Mouse (Mus musculus) kidney, embryonic 16.5 days (tissue): ENCODE data around the gene Rnf11. TPM values are rescaled to one million over a fixed set of nuclear protein-coding genes. Genes with fewer than 3 reads are reported as not detected.
"Not testable (repeated sequence)": the region's sequence is repeated elsewhere in the genome, so short reads cannot be mapped to it uniquely, and the experiment has no call there.

ENCODE experiments used
- ATAC-seq: fragments of 200-750 bp; cut with Nextera tagmentation; 2 replicates; pipeline ENCODE4 v1.8.0; 2017; ENCODE audit warnings: moderate TSS enrichment; ENCODE audit not compliant: low FRiP score, low TSS enrichment
- H3K27ac ChIP-seq: fragments of 300-500 bp; sonication (generic); 2 replicates; pipeline ENCODE4 v1.5.1; 2014; ENCODE audit warnings: low read length
- H3K27me3 ChIP-seq: fragments of 300-500 bp; sonication (generic); 2 replicates; pipeline ENCODE4 v1.6.1; 2014; ENCODE audit warnings: low read length, control low read depth, mixed read lengths; ENCODE audit not compliant: insufficient read depth
- H3K36me3 ChIP-seq: fragments of 300-500 bp; sonication (generic); 2 replicates; pipeline ENCODE4 v1.6.1; 2014; ENCODE audit warnings: low read length, control low read depth, mixed read lengths; ENCODE audit not compliant: insufficient read depth
- H3K4me1 ChIP-seq: fragments of 300-500 bp; sonication (generic); 2 replicates; pipeline ENCODE4 v1.6.1; 2014; ENCODE audit warnings: low read length, control low read depth, mixed read lengths; ENCODE audit not compliant: insufficient read depth
- H3K4me2 ChIP-seq: fragments of 300-500 bp; sonication (generic); replicated peaks from 2 replicates; pipeline ENCODE4 v1.6.1; 2014; ENCODE audit warnings: low read depth, low read length
- H3K4me3 ChIP-seq: fragments of 300-500 bp; sonication (generic); 2 replicates; pipeline ENCODE4 v1.5.1; 2014; ENCODE audit warnings: mild to moderate bottlenecking, low read length
- H3K9ac ChIP-seq: fragments of 300-500 bp; sonication (generic); replicated peaks from 2 replicates; pipeline ENCODE4 v1.6.1; 2014; ENCODE audit warnings: low read length
- H3K9me3 ChIP-seq: fragments of 300-500 bp; sonication (generic); 2 replicates; pipeline ENCODE4 v1.6.1; 2016; ENCODE audit warnings: low read length, control low read depth
- WGBS: fragments of 180-500 bp; shearing (Covaris S2); extraction: QIAGEN DNeasy Blood & Tissue Kit; methylation state at CpG from one replicate; pipeline ENCODE4 v1.1.7; 2014; 5-methylcytosine and 5-hydroxymethylcytosine counted together
- polyA plus RNA-seq: library from polyadenylated mRNA; unstranded; fragments of >200 nt; fragmentation: Nextera tagmentation; extraction: Ambion mirVana; gene quantifications from 2 replicates; pipeline ENCODE4 v1.2.1, GENCODE M21; 2015

The Rnf11 gene
- polyA plus RNA-seq, 1 experiment from 2014 or later, result 29.0 TPM

- Histone ChIP-seq H3K4me3 (no peak overlapping the region), H3K4me2 (peak overlapping the region; percentile 98; the same call in 1 of the 2 replicates), H3K36me3 (no peaks in the 10 kb centered on the region), H3K9me3 (no peaks in the 10 kb centered on the region), H3K9ac (no peak overlapping the region), H3K27me3 (no peaks in the 10 kb centered on the region), H3K4me1 (peaks cover 17% of the 10 kb centered on the region), H3K27ac (no peak overlapping the region)
- 84% methylated on average over 9 of the region's 9 CpGs for WGBS
- ATAC-seq, result no peak
Measured at GRCm38 (mm10) chr4:109407701-109408485, 76.6 kb downstream of the Rnf11 start.

- H3K9me3 ChIP-seq, result no peaks in the 10 kb centered on the region
- H3K4me3 ChIP-seq, result peak overlapping the region; percentile 68
- H3K27me3 ChIP-seq, result no peaks in the 10 kb centered on the region
- no peak overlapping the region for H3K27ac ChIP-seq
- no peaks in the 10 kb centered on the region for H3K36me3 ChIP-seq
- WGBS, result 8% methylated on average over 9 of the region's 24 CpGs
- H3K9ac ChIP-seq, result peak overlapping the region; percentile 72
- ATAC-seq, result peak; percentile 28; the same call in 1 of the 2 replicates
- H3K4me1 ChIP-seq, result peaks cover 17% of the 10 kb centered on the region
- peak overlapping the region; percentile 98 for H3K4me2 ChIP-seq
Measured at GRCm38 (mm10) chr4:109407176-109407520, 77.4 kb downstream of the Rnf11 start.

- under 1% methylated on average over 35 of the region's 56 CpGs for WGBS
- Histone ChIP-seq H3K4me2 (peak within 1 kb of the TSS; percentile 98), H3K27ac (peak within 1 kb of the TSS; percentile 49), H3K4me1 (peaks cover 17% of the 10 kb centered on the region), H3K4me3 (peak within 1 kb of the TSS; percentile 68), H3K9ac (peak within 1 kb of the TSS; percentile 72), H3K36me3 (no peaks in the 10 kb centered on the region), H3K9me3 (no peaks in the 10 kb centered on the region), H3K27me3 (no peaks in the 10 kb centered on the region)
- peak; percentile 82 for ATAC-seq
Measured at GRCm38 (mm10) chr4:109406486-109407175, 77.9 kb downstream of the Rnf11 start, which contains the start of gene Ttc39a. Gene Ttc39a, plus strand, starts transcription at chr4:109406623.

GRCm38 (mm10) chr4:109406054-109406485, 78.5 kb downstream of the Rnf11 start:
- Histone ChIP-seq H3K4me2 (peak overlapping the region; percentile 98), H3K4me3 (peak overlapping the region; percentile 68), H3K27ac (peak overlapping the region; percentile 49), H3K9me3 (no peaks in the 10 kb centered on the region), H3K9ac (peak overlapping the region; percentile 72), H3K36me3 (no peaks in the 10 kb centered on the region), H3K27me3 (no peaks in the 10 kb centered on the region), H3K4me1 (peaks cover 17% of the 10 kb centered on the region)
- WGBS, result 2% methylated on average over 3 of the region's 3 CpGs
- peak; percentile 64 for ATAC-seq

- WGBS, result 52% methylated on average over 8 of the region's 8 CpGs
- Histone ChIP-seq H3K27me3 (no peaks in the 10 kb centered on the region), H3K4me2 (no peak overlapping the region), H3K27ac (peak overlapping the region; percentile 49), H3K9ac (no peak overlapping the region), H3K4me1 (peaks cover 17% of the 10 kb centered on the region), H3K36me3 (no peaks in the 10 kb centered on the region), H3K9me3 (no peaks in the 10 kb centered on the region), H3K4me3 (no peak overlapping the region)
- ATAC-seq, result no peak
Measured at GRCm38 (mm10) chr4:109405415-109405814, 79.1 kb downstream of the Rnf11 start.

GRCm38 (mm10) chr4:109404908-109405307, 79.6 kb downstream of the Rnf11 start:
- not testable (repeated sequence) for H3K9me3 ChIP-seq, H3K27me3 ChIP-seq, H3K4me2 ChIP-seq, H3K9ac ChIP-seq, H3K27ac ChIP-seq, H3K36me3 ChIP-seq, H3K4me3 ChIP-seq, ATAC-seq
- H3K4me1 ChIP-seq, result peaks cover 17% of the 10 kb centered on the region
- 88% methylated on average over 3 of the region's 3 CpGs for WGBS

GRCm38 (mm10) chr4:109401176-109401689, 83.3 kb downstream of the Rnf11 start:
- H3K9me3 ChIP-seq, result no peaks in the 10 kb centered on the region
- no peak for ATAC-seq
- WGBS, result 77% methylated on average over 5 of the region's 5 CpGs
- no peak overlapping the region for H3K4me3 ChIP-seq
- H3K9ac ChIP-seq, result no peak overlapping the region
- H3K27me3 ChIP-seq, result no peaks in the 10 kb centered on the region
- no peaks in the 10 kb centered on the region for H3K36me3 ChIP-seq
- no peak overlapping the region for H3K27ac ChIP-seq
- H3K4me1 ChIP-seq, result peaks cover 7% of the 10 kb centered on the region
- no peak overlapping the region for H3K4me2 ChIP-seq

Other genes with a start within 250 kb of the Rnf11 start
- gene Eps15, start 204.5 kb downstream of the Rnf11 start, polyA plus RNA-seq, result 36.3 and 39.1 TPM in 2 replicates
- 4.8 and 6.0 TPM in 2 replicates for gene Ttc39a, start 78.1 kb downstream of the Rnf11 start, polyA plus RNA-seq
- not detected in 2 replicates for gene 4930522H14Rik, start 46.6 kb upstream of the Rnf11 start, polyA plus RNA-seq
- 4.5 and 4.9 TPM in 2 replicates for gene Cdkn2c, start 182.5 kb upstream of the Rnf11 start, polyA plus RNA-seq
- gene Faf1, start 191.9 kb upstream of the Rnf11 start, polyA plus RNA-seq, result 17.8 and 18.8 TPM in 2 replicates